Mouse (Mus musculus): ENCODE results near the gene Birc6.
"Not testable (repeated sequence)": the region's sequence is repeated elsewhere in the genome, so short reads cannot be mapped to it uniquely, and the experiment has no call there.

Birc6 gene

DNA sequence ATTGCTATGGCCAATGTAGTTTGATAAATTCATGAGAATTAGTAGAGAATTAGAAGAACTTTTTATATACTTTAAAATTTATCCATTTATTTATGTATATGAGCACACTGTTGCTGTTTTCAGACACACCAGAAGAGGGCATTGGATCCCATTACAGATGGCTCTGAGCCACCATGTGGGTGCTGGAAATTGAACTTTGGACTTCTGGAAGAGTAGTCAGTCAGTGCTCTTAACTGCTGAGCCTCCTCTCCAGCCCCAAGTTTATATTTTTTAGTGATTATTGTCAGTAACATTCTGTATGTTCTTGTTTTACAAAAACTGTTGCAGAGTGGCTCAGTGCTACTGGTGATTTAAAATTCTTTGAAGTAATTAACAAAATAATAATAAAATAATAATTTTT, 36.1 kb downstream of the Birc6 start:
- DNase-seq, result no peak

DNA sequence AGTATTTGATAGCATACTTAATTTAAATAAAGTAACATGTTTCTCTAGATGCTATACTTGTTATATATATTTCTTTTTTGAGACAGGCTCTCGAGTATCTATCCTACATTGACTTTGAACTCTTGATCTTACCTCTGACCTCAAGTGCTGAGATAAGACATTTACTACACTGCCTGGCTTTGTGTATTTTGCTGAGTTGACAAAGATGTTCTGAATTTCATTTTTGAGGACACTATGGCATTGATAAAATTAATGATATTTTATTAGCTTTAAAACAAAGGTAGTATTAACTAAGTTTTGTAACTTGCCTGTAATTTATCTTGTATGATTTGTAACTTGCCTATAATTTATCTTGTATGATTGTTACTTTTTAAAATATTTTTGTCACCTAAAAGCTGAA, 41.1 kb downstream of the Birc6 start:
- no peak for DNase-seq

DNA sequence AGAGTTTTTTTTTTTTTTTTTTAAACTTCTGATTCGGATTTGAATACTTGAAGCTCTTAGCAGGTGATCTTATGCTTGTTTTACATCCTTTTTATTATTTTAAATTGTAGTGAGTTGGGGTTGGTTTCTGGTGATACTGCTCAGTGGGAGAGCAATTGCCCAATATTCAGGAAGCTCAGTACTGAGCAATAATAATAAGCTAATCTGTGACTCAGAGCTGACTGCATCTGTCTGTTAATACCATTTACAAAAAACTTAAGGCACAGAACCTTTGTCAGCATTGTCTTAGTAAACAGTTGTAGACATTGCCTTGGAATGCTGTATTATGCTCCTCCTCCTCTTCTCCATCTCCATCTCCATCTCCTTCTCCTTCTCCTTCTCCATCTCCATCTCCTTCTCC, 42.5 kb downstream of the Birc6 start:
- no peak for DNase-seq

- no peak for DNase-seq
Observed at GRCm38 (mm10) chr17:74577173-74577572, 49.1 kb downstream of the Birc6 start.

DNA sequence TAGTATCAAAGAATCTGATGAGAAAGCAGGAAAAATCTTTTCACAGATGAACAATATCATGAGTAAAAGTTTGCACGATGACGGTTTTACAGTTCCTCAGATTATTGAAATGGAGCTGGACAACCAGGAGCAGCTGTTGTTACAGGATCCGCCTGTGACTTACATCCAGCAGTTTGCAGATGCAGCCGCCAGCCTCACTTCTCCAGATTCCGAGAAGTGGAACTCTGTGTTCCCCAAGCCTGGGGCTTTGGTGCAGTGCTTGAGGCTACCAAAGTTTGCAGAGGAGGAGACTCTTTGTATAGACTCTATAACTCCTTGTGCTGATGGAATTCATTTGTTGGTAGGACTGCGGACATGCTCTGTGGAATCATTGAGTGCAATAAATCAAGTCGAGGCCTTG, 51.5 kb downstream of the Birc6 start:
- DNase-seq, result no peak

GRCm38 (mm10) chr17:74580738-74581137, 52.6 kb downstream of the Birc6 start:
- no peak for DNase-seq

DNA sequence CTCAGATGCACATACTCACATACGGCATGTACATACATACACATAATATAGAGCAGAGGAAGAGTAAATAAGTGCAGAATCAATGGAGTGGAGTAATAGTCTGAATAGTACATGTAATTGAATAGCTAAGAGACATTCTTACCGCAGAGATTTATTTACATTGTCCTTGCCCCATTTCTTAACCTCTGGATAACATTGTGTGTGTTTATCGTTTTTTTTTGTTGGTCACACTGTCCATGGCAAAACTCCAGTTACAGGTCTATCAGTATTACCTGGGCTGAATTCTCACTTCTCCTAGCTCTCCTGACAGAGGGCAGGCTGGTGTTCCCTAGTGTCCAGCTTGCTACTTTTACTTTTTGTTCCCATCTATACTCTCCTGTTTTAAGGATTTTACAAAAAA, 58.7 kb downstream of the Birc6 start:
- no peak for DNase-seq

GRCm38 (mm10) chr17:74598908-74599307, 70.8 kb downstream of the Birc6 start:
- no peak for DNase-seq

- DNase-seq, result no peak
Observed at GRCm38 (mm10) chr17:74599396-74599795, 71.3 kb downstream of the Birc6 start.

DNA sequence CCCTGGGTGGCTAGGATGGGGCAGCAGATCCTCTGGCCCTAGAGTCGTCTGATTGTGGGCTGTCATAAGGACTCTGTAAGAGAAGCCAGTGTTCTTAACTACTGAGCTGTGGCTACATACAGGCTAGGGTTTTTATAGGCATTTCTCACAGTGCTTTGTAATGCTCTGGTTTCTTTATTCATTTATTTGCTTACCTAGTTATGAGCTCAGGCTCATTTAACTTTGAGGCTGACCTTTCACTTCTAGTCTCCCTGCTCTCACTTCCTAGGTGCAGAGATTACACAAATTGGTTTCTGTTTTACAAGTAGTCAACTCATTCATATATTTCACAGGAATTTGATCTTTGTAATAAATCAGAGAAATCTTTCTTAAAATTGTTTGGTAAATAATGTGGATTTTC, 73.1 kb downstream of the Birc6 start:
- DNase-seq, result no peak

DNA sequence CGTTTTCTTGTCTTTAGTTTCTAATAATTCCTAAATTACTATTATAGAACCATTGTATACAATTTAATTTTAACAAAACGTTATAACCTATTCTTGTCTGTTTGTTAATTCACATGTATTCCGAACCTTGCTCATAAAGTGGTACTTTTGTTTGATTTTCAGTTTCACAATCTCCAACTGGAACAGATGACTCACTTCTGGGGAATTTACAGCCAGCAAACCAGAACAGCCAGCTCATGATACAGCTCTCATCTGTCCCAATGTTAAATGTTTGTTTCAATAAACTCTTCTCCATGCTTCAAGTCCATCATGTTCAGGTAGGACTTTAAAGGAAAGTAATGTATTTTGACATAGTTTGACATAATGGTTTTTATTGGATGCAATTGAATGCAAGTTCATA, 102.7 kb downstream of the Birc6 start:
- DNase-seq, result no peak

DNA sequence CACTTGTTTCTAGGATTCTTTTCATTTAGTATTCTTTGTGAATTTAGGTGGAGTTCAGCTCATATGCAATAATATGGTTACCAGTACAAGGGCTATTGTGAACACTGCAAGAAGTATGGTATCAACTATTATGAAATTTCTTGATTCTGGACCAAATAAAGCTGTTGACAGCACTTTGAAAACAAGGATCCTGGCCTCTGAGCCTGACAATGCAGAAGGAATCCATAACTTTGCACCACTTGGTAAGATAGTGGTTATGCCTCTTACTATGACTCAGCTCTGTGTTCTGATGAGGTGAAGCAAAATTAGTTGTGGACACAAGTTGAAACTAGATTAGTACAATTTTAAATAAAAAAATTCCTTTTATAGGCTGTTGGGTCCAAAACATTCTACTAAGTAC, 114.3 kb downstream of the Birc6 start:
- DNase-seq, result no peak

GRCm38 (mm10) chr17:74658362-74658761, 130.3 kb downstream of the Birc6 start:
- DNase-seq, result no peak

- no peak for DNase-seq
Observed at GRCm38 (mm10) chr17:74668010-74668409, 139.9 kb downstream of the Birc6 start.

DNA sequence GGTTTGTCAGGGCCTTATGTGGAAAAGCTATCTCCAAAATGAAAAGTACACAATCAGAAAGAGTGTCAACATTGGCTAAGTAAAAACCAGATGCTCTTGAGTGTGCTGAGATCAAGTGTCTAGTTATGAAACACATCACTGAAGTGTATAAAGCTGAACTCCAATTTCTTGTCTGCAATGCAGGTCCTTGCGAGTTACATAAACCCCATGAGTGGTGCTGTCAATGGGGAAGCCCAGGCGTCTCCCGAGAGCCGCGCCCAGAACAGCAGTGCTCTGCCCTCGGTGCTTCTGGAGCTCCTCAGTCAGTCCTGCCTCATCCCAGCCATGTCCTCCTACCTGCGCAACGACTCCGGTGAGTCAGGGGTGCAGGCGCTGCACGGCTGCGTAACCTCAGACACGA, 141.9 kb downstream of the Birc6 start:
- no peak for DNase-seq

GRCm38 (mm10) chr17:74672446-74672845, 144.4 kb downstream of the Birc6 start:
- DNase-seq, result no peak

DNA sequence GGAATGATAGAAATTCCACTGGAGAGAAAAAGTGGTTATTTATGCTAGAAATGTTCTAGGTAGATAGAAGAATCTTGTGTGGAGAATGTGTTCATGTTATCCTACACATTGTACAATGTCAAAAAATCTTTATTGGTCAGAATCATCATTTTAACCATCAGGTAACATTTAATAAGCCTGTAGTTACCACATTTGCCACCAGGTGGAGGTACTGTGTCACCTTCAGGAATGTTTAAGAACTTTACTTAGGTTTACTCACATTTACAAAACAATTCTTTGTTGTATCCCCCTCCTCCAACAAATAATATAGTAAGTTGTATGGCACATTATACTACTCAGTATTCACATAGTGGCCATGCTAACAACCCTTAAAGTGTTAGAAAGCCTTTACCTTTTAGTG, 145.2 kb downstream of the Birc6 start:
- DNase-seq, result peak in 1 of 2 experiments; percentile 36

DNA sequence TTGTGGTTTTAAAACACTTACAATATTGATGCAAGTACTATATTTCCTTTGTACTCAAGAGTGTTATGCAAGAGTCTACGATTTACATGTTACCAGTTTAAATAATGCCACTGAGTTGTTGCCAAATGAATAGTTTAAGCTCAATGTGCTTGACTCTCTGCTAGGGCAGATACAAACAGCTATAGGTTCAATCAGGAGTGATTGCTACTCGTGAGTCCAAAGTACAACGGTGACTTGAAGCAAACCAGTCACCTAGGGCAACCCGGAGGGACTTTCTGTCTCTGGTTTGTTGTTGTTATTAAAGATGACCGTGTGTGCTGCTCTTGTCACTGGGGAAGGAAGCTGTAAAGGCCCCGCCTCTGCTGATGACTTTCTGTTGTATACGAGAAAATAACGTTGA, 150.0 kb downstream of the Birc6 start:
- DNase-seq, result no peak

DNA sequence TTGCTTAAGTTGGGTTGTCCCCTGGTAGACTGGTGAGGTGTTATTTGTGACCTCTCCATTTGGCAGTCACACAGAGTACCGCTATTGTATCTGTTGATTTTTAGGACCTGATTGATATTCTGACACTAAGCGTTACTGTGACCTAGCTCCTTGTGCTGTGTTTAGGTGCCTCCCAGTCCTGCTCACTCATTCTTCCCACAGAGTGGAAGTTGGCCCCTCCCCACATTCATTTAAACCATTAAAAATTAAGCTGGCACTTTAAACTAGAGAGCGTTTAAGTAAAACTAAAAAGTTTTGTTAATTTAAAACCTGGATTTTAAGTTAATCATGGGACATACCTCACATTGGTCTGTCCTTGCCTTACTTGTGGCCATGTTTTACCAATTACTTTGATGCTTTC, 156.8 kb downstream of the Birc6 start:
- no peak for DNase-seq

DNA sequence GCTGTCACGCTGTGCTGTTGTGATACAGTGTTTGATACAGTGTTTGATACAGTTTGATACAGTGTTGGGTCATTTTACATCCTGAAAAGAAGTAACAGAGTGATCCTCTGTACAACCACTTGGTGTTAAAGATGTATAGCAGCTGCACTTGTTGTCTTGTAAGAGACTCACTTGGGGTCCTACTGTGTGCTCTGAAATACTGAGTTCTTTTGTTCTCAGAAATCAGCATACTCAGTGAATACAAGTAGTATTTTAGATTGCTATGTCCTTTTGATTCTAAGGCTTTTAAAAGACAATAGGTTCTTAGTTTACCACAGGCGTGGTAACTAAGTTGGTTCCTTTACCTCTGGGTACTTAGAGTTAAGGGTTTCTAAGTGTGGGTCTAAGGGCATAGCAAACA, 160.5 kb downstream of the Birc6 start:
- DNase-seq, result no peak

- no peak for DNase-seq
Observed at GRCm38 (mm10) chr17:74689406-74689805, 161.3 kb downstream of the Birc6 start.

- not testable (repeated sequence) for DNase-seq
Observed at GRCm38 (mm10) chr17:74701661-74702060, 173.6 kb downstream of the Birc6 start.

GRCm38 (mm10) chr17:74705480-74705879, 177.4 kb downstream of the Birc6 start:
- no peak for DNase-seq

DNA sequence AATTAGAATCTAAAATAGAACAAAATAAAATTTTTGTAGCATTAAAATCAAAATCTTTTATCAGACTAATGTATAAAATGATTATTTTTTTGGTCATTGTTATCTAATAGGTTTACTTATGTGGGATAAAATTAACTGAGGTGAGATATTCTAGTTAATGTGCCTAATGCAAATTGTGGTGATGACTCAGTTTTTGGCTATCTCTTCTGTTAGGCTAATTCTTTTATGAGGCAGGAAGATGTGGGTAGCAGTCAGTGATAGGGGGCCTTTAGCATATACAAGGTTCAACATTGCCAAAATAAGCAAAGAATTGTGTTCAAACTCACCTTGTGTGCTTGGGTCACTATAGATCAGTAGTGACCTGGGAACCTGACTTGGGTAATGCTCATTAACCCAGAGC, 178.5 kb downstream of the Birc6 start:
- no peak for DNase-seq

- no peak for DNase-seq
Observed at GRCm38 (mm10) chr17:74707637-74708152, 179.6 kb downstream of the Birc6 start.

- no peak for DNase-seq
Observed at GRCm38 (mm10) chr17:74710731-74711130, 182.6 kb downstream of the Birc6 start.
